Mouse (Mus musculus): ENCODE measurements at regions not wholly inside any gene's neighbourhood (a gene's known extent, or its start where the extent isn't known, plus 50 kb on each side); places are given as distances from the start of the nearest gene placed in this dataset.

DNA sequence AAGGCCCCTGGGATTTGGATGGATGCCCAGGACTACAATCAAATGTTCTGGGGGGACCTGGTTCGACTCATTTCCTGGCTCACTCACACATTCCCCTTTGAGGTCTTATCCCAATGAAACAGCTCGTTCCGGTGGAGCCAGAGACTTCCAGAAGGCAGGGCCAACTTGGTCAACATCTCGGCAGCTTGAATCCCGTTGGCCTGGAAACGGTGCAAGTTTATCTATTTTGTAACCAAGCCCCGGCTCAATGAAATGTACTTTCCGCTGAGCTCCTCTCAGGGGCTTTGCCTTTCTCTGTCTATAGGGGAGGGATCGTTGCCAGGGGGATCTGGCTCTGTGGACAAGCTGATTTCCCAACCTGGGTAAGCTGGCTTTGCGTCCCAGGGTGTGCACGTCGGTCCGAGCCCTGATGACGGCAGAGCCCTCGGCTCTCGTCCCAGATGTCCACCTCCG is 79.9 kb downstream of the Irs2 start:
- TF ChIP-seq POLR2A (IDR thresholded peaks at IDR 0.05; ENCODE audit: low read depth, low read length) (no peak), CTCF (conservative IDR thresholded peaks at IDR 0.05; ENCODE audit: insufficient read depth, insufficient read length, low read depth, low read length) (no peak)
